Mouse (Mus musculus) neural tube, embryonic 12.5 days (tissue): ENCODE measurements at regions not wholly inside any gene's neighbourhood (a gene's known extent, or its start where the extent isn't known, plus 50 kb on each side); places are given as distances from the start of the nearest gene placed in this dataset.
A peak's percentile ranks its signal among the peaks of the same experiment; 100 is the strongest.

Source experiments
- ATAC-seq: fragments of 200-750 bp; cut with Nextera tagmentation; 2 replicates; pipeline ENCODE4 v1.8.0; 2017; ENCODE audit warnings: low read depth, mild to moderate bottlenecking, moderate TSS enrichment, moderate library complexity; ENCODE audit not compliant: low FRiP score
- H3K27ac ChIP-seq: fragments of 300-500 bp; sonication (generic); 2 replicates; pipeline ENCODE4 v1.5.1; 2016
- H3K27me3 ChIP-seq: fragments of 300-500 bp; sonication (generic); replicated peaks from 2 replicates; pipeline ENCODE4 v1.6.1; 2016; ENCODE audit warnings: mild to moderate bottlenecking
- H3K36me3 ChIP-seq: fragments of 300-500 bp; sonication (generic); 2 replicates; pipeline ENCODE4 v1.6.1; 2016; ENCODE audit warnings: mild to moderate bottlenecking
- H3K4me1 ChIP-seq: fragments of 300-500 bp; sonication (generic); 2 replicates; pipeline ENCODE4 v1.6.1; 2016
- H3K4me2 ChIP-seq: fragments of 300-500 bp; sonication (generic); replicated peaks from 2 replicates; pipeline ENCODE4 v1.6.1; 2016; ENCODE audit warnings: mild to moderate bottlenecking
- H3K4me3 ChIP-seq: fragments of 300-500 bp; sonication (generic); 2 replicates; pipeline ENCODE4 v1.5.1; 2016
- H3K9ac ChIP-seq: fragments of 300-500 bp; sonication (generic); 2 replicates; pipeline ENCODE4 v1.6.1; 2016; ENCODE audit warnings: mild to moderate bottlenecking
- H3K9me3 ChIP-seq: fragments of 300-500 bp; sonication (generic); 2 replicates; pipeline ENCODE4 v1.6.1; 2016; ENCODE audit warnings: mild to moderate bottlenecking
- WGBS: fragments of 180-500 bp; shearing (Covaris S2); methylation state at CpG from one replicate; pipeline ENCODE4 v1.1.7; 2016; 5-methylcytosine and 5-hydroxymethylcytosine counted together

DNA sequence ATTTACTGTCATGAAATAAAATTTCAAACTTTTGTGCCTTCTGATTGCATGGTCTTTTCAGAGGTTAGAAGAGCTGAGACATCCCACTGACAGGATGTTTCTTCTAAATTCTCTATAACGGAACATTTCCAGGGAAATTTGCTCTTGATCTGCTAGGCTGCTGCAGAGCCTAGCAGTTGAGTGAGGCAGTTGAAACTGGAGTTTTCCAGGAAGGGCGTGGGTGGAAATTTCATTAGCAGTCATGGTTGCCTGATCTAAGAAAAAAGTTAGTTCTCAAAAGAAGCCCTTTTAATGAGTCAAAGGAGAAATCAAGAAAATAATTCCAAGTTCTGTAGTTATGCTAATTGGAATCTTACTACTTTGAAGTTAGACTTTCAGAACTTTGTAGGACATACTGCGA, 455.7 kb upstream of the Syt1 start:
- no peak for ATAC-seq

DNA sequence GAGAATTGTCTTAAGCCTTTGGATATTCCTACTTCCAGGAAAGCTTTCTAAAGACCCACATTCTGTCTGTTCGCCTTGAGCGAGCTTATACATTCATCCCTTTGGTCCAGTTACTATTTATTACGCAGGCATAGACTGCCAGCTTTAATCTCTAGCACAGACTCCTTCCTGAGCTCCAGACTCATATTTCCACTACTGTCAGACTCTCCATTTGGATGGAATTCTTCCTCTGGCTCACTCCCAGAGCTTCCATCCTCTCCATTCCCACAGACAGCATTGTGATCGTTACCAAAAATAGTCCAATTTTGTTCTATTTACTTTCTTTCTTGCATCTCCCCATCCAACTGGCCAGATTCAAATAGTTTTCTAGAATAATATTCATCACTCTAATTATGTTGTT, 420.3 kb upstream of the Syt1 start:
- no peaks in the 10 kb centered on the region for H3K36me3 ChIP-seq
- no peaks in the 10 kb centered on the region for H3K4me1 ChIP-seq
- WGBS: 96% methylated on average over 4 of the region's 4 CpGs
- ATAC-seq: no peak
- no peak overlapping the region for H3K27ac ChIP-seq
- H3K9me3 ChIP-seq: no peaks in the 10 kb centered on the region
- no peaks in the 10 kb centered on the region for H3K27me3 ChIP-seq
- no peak overlapping the region for H3K4me2 ChIP-seq
- no peak overlapping the region for H3K9ac ChIP-seq
- no peak overlapping the region for H3K4me3 ChIP-seq

More for the DNA sequence above, 455.7 kb upstream of the Syt1 start:
- no peak overlapping the region for H3K4me2 ChIP-seq
- no peak overlapping the region for H3K27ac ChIP-seq
- WGBS: 88% methylated on average over 3 of the region's 3 CpGs
- no peaks in the 10 kb centered on the region for H3K36me3 ChIP-seq
- no peaks in the 10 kb centered on the region for H3K27me3 ChIP-seq
- H3K9ac ChIP-seq: no peak overlapping the region
- H3K9me3 ChIP-seq: no peaks in the 10 kb centered on the region
- no peaks in the 10 kb centered on the region for H3K4me1 ChIP-seq
- H3K4me3 ChIP-seq: no peak overlapping the region

DNA sequence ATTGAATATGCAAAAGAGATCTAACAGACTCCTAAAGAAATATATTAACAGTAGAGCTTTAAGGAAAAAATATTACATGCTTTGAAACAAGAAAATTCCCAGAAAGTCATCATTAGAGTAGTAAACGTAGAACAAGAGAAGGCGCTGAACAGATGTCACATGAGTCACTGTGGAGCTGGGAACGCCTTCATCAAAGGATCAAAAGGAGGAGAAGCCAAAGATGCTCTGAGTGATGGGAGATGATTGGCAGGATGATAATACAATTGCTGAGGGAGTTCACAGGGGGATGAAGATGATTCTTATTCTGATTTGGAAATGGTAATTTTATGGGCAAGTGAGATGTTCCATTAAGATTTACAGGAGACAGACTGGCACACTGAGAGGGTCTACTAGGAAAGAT, 417.1 kb upstream of the Syt1 start:
- Histone ChIP-seq H3K9me3 (no peaks in the 10 kb centered on the region), H3K9ac (no peak overlapping the region), H3K4me3 (no peak overlapping the region), H3K4me2 (no peak overlapping the region), H3K4me1 (no peaks in the 10 kb centered on the region), H3K27ac (no peak overlapping the region), H3K36me3 (no peaks in the 10 kb centered on the region), H3K27me3 (no peaks in the 10 kb centered on the region)
- 91% methylated on average over 3 of the region's 3 CpGs for WGBS
- no peak for ATAC-seq

DNA sequence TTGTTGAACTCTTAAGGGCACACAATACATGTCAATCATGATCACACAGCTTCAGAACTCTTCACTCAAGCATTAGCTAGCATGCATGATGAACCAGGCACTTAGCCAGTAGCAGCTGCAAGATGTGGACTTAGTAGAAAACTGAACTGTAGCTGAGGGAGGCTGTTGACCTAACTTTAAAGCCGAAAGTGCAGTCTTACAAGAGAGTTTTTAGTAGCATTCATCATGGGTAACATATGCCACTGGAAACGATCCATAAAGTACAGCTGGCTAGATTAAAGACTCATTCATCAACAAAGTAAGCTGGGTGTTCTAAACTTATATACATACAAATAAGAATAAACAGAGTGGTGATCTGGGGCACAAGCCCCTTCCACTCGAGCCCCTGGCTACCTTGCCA, 396.2 kb upstream of the Syt1 start:
- Histone ChIP-seq H3K4me1 (no peaks in the 10 kb centered on the region), H3K27me3 (no peaks in the 10 kb centered on the region), H3K4me2 (no peak overlapping the region), H3K9me3 (no peaks in the 10 kb centered on the region), H3K27ac (no peak overlapping the region), H3K9ac (no peak overlapping the region), H3K4me3 (no peak overlapping the region), H3K36me3 (no peaks in the 10 kb centered on the region)
- ATAC-seq: no peak
- WGBS: 89% methylated on average over 3 of the region's 3 CpGs

DNA sequence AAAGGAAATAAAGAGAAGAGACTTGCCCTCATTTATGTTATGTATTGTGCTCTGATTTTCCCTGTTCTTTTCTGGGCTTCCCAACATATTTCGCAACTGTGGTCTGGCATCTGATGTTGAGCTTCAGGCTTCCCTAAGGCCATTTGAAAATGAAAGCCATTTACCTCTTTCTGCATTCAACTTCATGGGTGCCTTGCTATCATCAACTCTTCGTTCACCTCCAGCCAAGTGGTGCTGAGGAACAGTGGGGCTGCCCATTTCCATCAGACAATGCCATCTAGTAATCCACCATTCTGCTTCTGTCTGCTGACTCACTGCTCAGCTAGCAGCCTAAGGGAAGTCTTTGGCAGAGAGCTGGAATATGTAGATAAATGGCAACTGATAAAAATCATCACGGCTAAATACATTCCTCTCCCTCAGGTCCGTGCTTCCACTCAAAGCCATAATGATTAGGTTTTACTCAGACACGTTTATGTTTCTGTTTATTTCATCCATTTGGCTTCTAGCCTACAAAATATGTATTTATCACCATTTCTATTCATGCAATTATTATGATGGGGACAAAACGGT, 394.4 kb upstream of the Syt1 start:
- Histone ChIP-seq H3K27me3 (no peaks in the 10 kb centered on the region), H3K4me1 (no peaks in the 10 kb centered on the region), H3K27ac (no peak overlapping the region), H3K4me2 (no peak overlapping the region), H3K9ac (no peak overlapping the region), H3K4me3 (no peak overlapping the region), H3K36me3 (no peaks in the 10 kb centered on the region), H3K9me3 (no peaks in the 10 kb centered on the region)
- no peak for ATAC-seq
- 83% methylated on average over 6 of the region's 6 CpGs for WGBS

DNA sequence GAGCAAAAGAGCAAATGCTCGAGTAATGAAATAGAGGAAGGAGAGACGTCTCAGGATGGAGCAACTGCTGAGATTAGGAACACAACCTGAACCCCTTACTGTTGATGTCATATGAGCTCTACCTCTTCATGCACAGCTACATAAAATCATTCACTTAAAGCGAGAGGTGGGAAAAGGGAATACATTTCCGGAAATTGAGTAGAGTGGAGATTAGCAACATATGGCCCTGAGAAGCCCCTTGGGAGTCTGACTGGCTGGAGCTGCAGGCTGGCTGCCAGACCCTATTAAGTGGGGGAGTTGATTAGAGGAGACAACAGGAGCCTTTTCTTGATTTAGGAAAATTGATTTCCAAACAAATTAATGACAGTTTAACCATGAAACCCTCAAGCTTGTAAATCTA, 373.0 kb upstream of the Syt1 start:
- Histone ChIP-seq H3K4me3 (no peak overlapping the region), H3K27me3 (no peaks in the 10 kb centered on the region), H3K36me3 (no peaks in the 10 kb centered on the region), H3K4me2 (no peak overlapping the region), H3K9ac (no peak overlapping the region), H3K4me1 (no peaks in the 10 kb centered on the region), H3K27ac (no peak overlapping the region), H3K9me3 (no peaks in the 10 kb centered on the region)
- ATAC-seq: 0 out of 2 replicates have a peak, but pooled peaks have one; percentile 48
- WGBS: 61% methylated on average over 4 of the region's 4 CpGs

DNA sequence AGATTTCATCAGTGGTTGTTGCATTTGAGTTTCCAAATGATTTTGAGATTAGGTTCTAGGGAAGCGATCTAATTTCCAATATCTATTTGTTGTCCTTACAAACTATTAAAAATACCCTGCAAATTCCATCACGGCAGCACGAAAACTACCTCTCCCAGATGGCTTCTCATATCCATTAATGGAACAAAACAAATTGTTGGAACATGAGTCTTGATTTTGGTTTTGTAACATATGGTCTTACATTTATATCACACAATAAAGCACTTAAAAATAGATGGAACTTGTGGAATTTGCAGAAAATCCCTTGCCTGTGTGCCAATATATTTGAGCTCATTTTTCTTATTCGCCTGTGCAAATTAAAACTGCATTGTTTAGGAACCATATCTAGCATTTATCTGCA, 368.1 kb upstream of the Syt1 start:
- ATAC-seq: no peak
- H3K9me3 ChIP-seq: no peaks in the 10 kb centered on the region
- WGBS: 88% methylated on average over 4 of the region's 4 CpGs
- H3K9ac ChIP-seq: no peak overlapping the region
- H3K36me3 ChIP-seq: no peaks in the 10 kb centered on the region
- no peaks in the 10 kb centered on the region for H3K4me1 ChIP-seq
- H3K27ac ChIP-seq: no peak overlapping the region
- no peak overlapping the region for H3K4me3 ChIP-seq
- no peak overlapping the region for H3K4me2 ChIP-seq
- no peaks in the 10 kb centered on the region for H3K27me3 ChIP-seq

DNA sequence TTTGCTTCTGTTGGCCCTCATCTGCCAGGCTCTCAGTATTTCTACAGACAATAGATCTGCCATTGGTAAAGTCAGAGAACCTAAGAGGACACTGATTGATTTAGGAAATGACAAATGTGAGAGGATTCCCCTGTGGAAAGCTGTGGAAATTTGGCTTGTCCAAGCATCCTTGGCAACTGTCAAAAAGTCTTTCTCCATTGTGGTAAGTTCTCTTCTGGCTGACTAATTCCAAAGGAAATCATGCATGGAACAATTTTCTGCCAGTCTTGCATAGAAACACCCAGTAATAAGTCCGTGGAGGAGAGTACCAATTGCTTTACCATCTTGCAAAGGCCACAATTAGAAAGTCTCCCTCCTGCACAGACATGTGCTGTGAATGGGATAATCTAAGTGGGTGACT, 349.4 kb upstream of the Syt1 start:
- Histone ChIP-seq H3K4me2 (no peak overlapping the region), H3K27me3 (no peaks in the 10 kb centered on the region), H3K36me3 (no peaks in the 10 kb centered on the region), H3K4me1 (no peaks in the 10 kb centered on the region), H3K4me3 (no peak overlapping the region), H3K27ac (no peak overlapping the region), H3K9me3 (no peaks in the 10 kb centered on the region), H3K9ac (no peak overlapping the region)
- 47% methylated on average over 1 of the region's 1 CpGs for WGBS
- ATAC-seq: no peak

DNA sequence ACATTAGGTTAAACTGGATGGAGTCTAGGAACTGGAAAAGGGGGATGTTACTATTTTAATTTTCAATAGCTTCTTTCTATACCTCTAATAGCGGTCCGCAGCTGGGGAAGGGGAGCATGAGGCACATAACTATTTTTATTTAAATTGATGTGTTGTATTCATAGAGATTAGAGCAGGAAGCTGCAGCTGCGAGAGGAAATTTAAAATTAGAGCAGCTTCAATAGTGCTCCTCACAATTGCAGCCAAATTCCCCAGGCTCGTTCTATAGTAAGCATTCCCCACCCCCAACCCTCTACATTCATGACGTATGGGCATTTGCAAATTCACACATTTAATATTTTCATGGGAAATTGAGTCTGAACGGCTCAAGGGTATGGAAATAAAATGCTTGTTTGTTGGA, 348.0 kb upstream of the Syt1 start:
- H3K9ac ChIP-seq: no peak overlapping the region
- H3K36me3 ChIP-seq: no peaks in the 10 kb centered on the region
- no peaks in the 10 kb centered on the region for H3K27me3 ChIP-seq
- H3K4me1 ChIP-seq: no peaks in the 10 kb centered on the region
- no peak for ATAC-seq
- no peaks in the 10 kb centered on the region for H3K9me3 ChIP-seq
- WGBS: 70% methylated on average over 6 of the region's 6 CpGs
- H3K4me2 ChIP-seq: no peak overlapping the region
- H3K4me3 ChIP-seq: no peak overlapping the region
- H3K27ac ChIP-seq: no peak overlapping the region

DNA sequence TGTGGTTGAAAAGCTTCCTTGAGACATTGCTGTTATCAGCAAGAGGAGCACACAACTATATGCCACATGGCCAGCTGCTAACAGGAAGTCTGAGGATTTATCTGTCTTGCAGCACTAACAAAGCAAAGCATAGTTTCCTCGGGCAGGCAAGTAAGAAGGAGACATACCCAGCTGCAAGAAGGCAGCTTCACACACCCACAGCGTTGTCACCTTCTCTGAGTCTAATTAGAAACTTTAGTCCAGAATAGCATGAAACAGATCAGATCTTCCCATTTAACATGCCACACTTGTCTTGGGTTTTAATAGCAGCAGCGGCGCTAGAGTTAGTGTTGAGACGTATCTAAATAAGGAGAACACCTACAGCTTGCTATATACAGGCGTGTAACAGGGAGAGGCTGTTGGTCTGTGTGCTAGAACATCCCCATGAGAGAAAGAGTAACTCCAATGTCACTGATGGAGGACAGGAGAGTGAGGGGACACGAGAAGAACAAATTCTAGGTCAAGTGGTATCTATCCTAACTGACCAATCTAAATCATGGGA, 322.1 kb upstream of the Syt1 start:
- Histone ChIP-seq H3K27ac (no peak overlapping the region), H3K36me3 (no peaks in the 10 kb centered on the region), H3K27me3 (no peaks in the 10 kb centered on the region), H3K9me3 (no peaks in the 10 kb centered on the region), H3K4me2 (no peak overlapping the region), H3K4me1 (no peaks in the 10 kb centered on the region), H3K4me3 (no peak overlapping the region), H3K9ac (no peak overlapping the region)
- WGBS: 90% methylated on average over 7 of the region's 7 CpGs
- no peak for ATAC-seq

DNA sequence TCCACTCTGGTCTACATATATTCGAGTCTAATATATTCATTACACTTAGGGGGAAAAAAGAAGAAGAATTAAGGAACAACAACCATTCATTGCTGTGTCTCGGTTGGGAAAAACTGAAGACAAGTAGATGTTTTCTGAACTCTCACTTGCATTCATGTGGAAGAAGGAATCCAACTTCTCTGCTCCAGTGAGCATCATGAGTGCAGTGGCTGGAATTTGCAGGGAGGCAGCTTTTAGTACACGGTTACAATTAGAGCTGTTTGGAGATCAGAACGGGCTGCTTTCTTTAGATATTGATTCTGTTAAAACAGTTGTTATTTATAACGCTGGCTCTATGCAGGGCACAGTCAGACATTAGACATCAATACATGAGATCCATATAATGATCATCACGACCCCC, 298.5 kb upstream of the Syt1 start:
- Histone ChIP-seq H3K9me3 (no peaks in the 10 kb centered on the region), H3K27me3 (no peaks in the 10 kb centered on the region), H3K4me2 (no peak overlapping the region), H3K9ac (no peak overlapping the region), H3K4me3 (no peak overlapping the region), H3K4me1 (no peaks in the 10 kb centered on the region), H3K27ac (no peak overlapping the region), H3K36me3 (no peaks in the 10 kb centered on the region)
- ATAC-seq: no peak
- WGBS: 78% methylated on average over 6 of the region's 6 CpGs

DNA sequence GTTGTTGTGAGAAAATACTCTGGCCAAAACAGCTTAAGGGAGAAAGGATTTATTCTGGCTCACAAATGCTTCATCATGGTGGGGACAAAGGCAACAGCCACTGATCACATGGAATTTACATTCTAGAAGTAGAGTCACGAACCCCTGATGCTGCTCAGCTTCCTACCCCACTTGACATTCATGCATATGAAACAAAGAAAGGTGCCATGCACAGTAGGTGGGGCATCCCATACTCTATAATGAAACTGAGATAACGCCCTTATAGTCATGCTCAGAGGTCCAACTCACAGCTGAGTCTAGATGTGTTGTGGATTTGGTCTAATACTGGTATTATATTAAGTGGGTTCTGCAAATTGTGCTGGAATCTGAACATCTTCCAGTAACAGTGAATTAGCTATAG, 289.4 kb upstream of the Syt1 start:
- no peaks in the 10 kb centered on the region for H3K36me3 ChIP-seq
- H3K4me3 ChIP-seq: no peak overlapping the region
- no peaks in the 10 kb centered on the region for H3K4me1 ChIP-seq
- WGBS: 80% methylated on average over 2 of the region's 2 CpGs
- no peak overlapping the region for H3K9ac ChIP-seq
- no peak for ATAC-seq
- H3K9me3 ChIP-seq: no peaks in the 10 kb centered on the region
- H3K4me2 ChIP-seq: no peak overlapping the region
- H3K27ac ChIP-seq: no peak overlapping the region
- no peaks in the 10 kb centered on the region for H3K27me3 ChIP-seq

DNA sequence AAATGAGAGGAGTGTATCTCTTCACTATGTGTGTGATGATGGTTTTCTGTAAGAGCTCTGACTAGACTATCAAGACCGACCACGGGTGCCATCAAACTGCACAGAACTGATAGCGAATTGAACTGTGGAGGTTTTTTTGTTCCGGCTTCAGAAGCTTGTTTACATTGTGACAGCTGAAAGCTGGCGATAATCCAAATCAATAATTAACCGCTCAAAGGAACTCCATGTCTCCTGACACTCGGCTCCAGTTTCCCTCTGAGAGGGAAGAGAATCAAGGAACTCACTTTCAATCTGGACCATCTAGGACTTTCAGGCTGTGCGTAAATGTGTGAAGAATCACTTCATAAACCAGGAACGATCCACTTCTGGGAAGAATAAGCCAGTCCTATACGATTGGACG, 289.0 kb upstream of the Syt1 start:
- ATAC-seq: no peak
- Histone ChIP-seq H3K9me3 (no peaks in the 10 kb centered on the region), H3K9ac (no peak overlapping the region), H3K4me1 (no peaks in the 10 kb centered on the region), H3K27me3 (no peaks in the 10 kb centered on the region), H3K27ac (no peak overlapping the region), H3K4me3 (no peak overlapping the region), H3K4me2 (no peak overlapping the region), H3K36me3 (no peaks in the 10 kb centered on the region)
- 77% methylated on average over 11 of the region's 11 CpGs for WGBS
